Mouse (Mus musculus) urinary bladder, postnatal 10 days (tissue): ENCODE results near the gene Ndrg3.
A peak's percentile ranks its signal among the peaks of the same experiment; 100 is the strongest.

ENCODE experiments used
- DNase-seq: peaks from one replicate; pipeline ENCODE4 v3.0.0; 2022; ENCODE audit warnings: low spot score

Gene Ndrg3

GRCm38 (mm10) chr2:156991470-156992319 lies at the start of gene Ndrg3:
TSS of gene Ndrg3 (minus strand) at chr2:156992056.
- peak; percentile 80 for DNase-seq

- no peak for DNase-seq
Measured at GRCm38 (mm10) chr2:157041421-157041820, 49.6 kb upstream of the Ndrg3 start.

DNA sequence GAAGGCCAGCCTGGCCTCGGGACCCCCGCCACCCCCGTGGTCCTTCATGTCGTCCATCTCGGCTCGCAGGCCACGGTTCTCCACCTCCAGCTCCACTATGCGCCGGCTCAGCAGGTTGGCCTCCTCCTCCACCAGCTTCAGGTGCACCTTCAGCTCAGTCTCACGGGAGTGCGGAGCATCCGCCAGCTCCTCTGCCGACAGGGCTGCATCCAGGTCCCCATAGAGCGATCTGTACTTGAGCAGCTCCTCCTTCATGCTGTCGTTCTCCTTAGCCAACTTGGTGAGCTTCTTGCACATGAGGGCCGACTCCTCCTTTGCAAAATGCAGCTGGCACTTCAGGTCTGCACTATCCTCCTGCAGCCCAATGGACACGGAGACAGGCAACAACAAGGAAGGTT lies 48.8 kb upstream of the Ndrg3 start:
- no peak for DNase-seq

GRCm38 (mm10) chr2:157039900-157040648 lies 48.2 kb upstream of the Ndrg3 start:
- DNase-seq: no peak

DNA sequence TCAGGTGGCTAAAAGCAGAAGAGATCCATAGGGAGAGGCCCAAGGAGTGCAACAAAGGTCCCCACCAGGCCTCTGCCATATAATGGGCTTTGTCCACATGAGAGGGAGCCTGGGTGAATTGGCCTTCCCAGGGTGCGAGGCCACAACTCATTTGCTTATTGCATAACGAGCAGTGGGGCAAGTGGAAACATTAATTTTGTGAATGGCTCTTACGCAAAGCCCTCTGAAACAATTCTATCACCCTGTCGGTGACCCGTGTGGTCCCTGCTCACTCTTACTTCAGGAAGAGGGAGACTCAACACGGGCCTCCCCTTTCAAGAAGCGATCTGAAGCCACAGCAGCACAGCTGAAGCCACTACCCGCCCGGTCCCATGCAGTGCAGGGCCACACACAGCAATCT lies 45.4 kb upstream of the Ndrg3 start:
- no peak for DNase-seq

GRCm38 (mm10) chr2:157036400-157036799 lies 44.5 kb upstream of the Ndrg3 start:
- DNase-seq: no peak

GRCm38 (mm10) chr2:157035371-157035770 lies 43.5 kb upstream of the Ndrg3 start:
- DNase-seq: no peak

DNA sequence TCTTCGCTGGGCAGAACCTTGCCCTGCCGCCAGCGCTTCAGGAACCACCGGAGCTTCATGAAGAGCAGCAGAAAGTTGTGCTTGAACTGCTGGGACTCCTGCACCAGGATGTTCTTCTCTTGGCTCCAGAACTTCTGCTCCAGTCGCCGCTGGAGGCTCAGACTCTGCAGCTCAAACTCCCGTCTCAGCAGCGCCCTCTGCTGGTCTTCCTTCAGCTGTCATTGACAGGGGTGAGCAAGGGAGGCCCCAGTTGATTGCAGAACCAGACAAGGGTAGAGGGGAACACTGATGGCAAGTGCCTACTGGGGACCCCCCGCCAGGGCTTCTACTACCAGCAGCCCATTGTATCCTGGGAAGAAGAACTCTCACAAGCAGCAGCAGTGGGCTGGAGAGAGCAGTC lies 38.9 kb upstream of the Ndrg3 start:
- peak; percentile 61 for DNase-seq

- no peak for DNase-seq
Measured at GRCm38 (mm10) chr2:157028261-157028660, 36.4 kb upstream of the Ndrg3 start.

- no peak for DNase-seq
Measured at GRCm38 (mm10) chr2:157027106-157028008, 35.5 kb upstream of the Ndrg3 start.

DNA sequence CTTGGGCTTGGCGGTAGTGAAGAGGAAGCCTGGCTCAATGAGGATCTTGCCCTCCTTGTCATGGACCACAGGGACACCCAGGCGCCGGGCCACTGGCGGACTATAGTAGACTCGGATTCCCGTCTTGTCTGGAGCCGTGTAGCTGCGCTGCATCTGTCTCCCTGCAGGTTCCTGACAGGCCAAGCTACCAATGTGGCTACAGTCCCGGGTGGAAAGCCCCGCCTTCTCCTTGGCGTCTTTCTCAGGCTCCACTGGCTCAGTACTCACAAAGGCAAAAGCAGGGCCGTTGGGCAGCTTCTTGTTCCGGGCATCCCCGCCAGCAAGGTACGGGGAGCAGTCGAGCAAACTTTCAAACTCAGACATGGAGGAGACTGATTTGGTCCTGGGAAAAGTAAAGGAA lies 29.3 kb upstream of the Ndrg3 start:
- no peak for DNase-seq

GRCm38 (mm10) chr2:157019228-157019627 lies 27.4 kb upstream of the Ndrg3 start:
- DNase-seq: no peak

GRCm38 (mm10) chr2:157016529-157017270 lies 24.8 kb upstream of the Ndrg3 start:
- no peak for DNase-seq

GRCm38 (mm10) chr2:157012341-157012740 lies 20.5 kb upstream of the Ndrg3 start:
- no peak for DNase-seq

GRCm38 (mm10) chr2:157010634-157011310 lies 18.9 kb upstream of the Ndrg3 start:
- DNase-seq: no peak

DNA sequence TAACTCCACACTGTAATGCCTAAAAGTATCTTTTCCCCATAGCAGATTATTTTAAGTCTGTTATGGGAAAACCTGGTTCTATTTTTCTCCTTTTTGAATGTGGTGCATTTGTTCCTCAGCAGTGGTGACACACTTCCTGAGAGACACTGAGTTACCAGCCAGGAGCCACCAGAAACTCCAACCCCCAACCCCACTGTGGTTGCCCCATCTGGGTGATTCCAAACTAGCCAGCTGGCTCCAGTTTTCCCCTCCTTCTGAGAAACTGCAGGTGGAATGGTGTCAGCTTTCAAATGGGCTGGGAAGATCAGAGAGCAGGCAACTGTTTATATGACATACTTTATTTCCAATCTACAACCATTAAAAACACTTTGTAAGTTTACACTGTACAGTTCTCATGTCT lies 18.3 kb upstream of the Ndrg3 start:
- no peak for DNase-seq

DNA sequence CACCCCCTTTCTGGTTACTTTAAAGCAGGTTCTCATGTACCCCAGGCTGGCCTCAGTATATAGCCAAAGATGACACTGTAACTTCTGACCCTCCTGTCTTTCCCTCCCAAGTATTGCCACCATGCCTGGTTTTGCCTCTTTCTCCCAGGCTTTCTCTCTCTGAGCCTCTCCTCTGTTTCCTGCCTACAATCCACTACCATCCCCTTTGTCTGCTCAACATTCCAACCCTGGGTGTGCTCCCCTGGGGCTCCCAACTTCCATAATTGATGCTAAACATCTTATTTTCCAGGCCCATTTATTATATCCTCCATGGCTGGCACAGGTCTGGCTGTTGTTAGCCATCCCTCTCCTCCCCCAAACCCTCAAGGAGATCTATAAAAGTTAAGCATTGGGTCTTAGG lies 16.7 kb upstream of the Ndrg3 start:
- no peak for DNase-seq

GRCm38 (mm10) chr2:157007234-157007596 lies 15.4 kb upstream of the Ndrg3 start:
- no peak for DNase-seq

DNA sequence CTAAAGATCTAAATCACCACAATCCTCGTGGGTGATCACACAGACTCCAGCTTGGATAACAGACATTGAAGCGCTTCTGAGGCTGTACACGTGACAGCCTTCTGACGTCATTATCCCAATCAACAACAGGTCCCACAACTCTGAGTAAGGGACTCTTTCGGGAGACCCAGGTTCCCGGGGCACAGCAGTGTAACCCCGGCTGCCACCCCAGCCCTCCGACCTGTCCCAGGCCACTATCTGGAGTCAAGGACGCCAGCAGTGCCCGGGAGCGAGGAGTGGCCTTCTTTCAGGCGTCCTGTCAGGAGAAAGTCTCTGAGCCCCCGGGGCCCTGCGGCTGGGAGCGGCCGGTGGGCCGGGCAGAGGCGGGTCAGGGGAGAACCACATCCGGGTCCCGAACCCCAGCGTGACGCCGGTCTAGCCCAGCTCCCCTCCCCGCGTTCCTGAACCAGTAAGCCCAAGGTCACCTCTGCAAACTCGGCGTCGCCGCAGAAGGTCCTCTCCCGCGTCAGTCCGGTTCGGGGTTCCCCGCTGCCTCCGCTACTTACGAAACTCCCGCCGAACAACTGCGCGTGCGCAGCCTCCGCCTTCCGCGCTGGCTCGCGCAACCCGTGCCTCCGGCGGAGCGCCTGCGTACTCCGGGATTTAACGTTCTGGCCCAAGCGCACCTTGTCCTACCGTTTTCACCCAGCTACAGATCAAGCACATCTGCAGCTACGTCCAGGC lies 14.8 kb upstream of the Ndrg3 start, which contains the start of gene Dsn1:
Gene Dsn1, minus strand, starts transcription at position 644 of the 723 bp plus-strand sequence.
- peak; percentile 66 for DNase-seq

- DNase-seq: no peak
Measured at GRCm38 (mm10) chr2:157002321-157002720, 10.5 kb upstream of the Ndrg3 start.
